Mouse (Mus musculus) MEL (cell line): ENCODE measurements at regions not wholly inside any gene's neighbourhood (a gene's known extent, or its start where the extent isn't known, plus 50 kb on each side); places are given as distances from the start of the nearest gene placed in this dataset.
A peak's percentile ranks its signal among the peaks of the same experiment; 100 is the strongest.

ENCODE experiments used
- DNase-seq: peaks from one replicate; pipeline ENCODE4 v3.0.0; 2011; ENCODE audit warnings: low read depth, low spot score
- H3K27ac ChIP-seq: 2 replicates; pipeline ENCODE4 v1.5.1; 2012; ENCODE audit warnings: low read depth, mild to moderate bottlenecking, control low read depth, low read length, moderate library complexity; ENCODE audit not compliant: control insufficient read depth
- H3K27me3 ChIP-seq, 2 experiments: fragments of 150-350 bp in 1 of 2; sonication (generic) in 1 of 2; 2 replicates each; pipeline ENCODE4 v1.6.1; 2012; ENCODE audit warnings: low read length in 2 of 2, mild to moderate bottlenecking in 2 of 2, improper control_type of control experiment in 1 of 2, moderate library complexity in 1 of 2; ENCODE audit not compliant: insufficient read depth in 2 of 2, control insufficient read depth in 1 of 2
- H3K36me3 ChIP-seq, 2 experiments: 2 replicates each; pipeline ENCODE4 v1.6.1; 2012 to 2014; ENCODE audit warnings: low read length in 2 of 2, improper control_type of control experiment in 1 of 2, inconsistent platforms in 1 of 2, mild to moderate bottlenecking in 1 of 2; ENCODE audit not compliant: insufficient read depth in 2 of 2, control insufficient read depth in 1 of 2
- H3K4me1 ChIP-seq, 2 experiments: fragments of 150-350 bp in 1 of 2; sonication (generic) in 1 of 2; 2 replicates each; pipeline ENCODE4 v1.6.1; 2012; ENCODE audit warnings: low read length in 2 of 2, improper control_type of control experiment in 1 of 2, mild to moderate bottlenecking in 1 of 2; ENCODE audit not compliant: insufficient read depth in 2 of 2, control insufficient read depth in 1 of 2
- H3K4me3 ChIP-seq, 2 experiments: fragments of 150-350 bp in 1 of 2; sonication (generic) in 1 of 2; 2 replicates each; pipeline ENCODE4 v1.5.1; 2012; ENCODE audit warnings: low read depth in 2 of 2, low read length in 2 of 2, mild to moderate bottlenecking in 2 of 2, moderate library complexity in 2 of 2, control low read depth in 1 of 2, improper control_type of control experiment in 1 of 2; ENCODE audit not compliant: control insufficient read depth in 1 of 2, insufficient read depth in 1 of 2
- H3K79me2 ChIP-seq: 2 replicates; pipeline ENCODE4 v1.6.1; 2012; ENCODE audit warnings: mild to moderate bottlenecking, low read length, moderate library complexity; ENCODE audit not compliant: control insufficient read depth, poor library complexity, insufficient read depth
- H3K9ac ChIP-seq: 2 replicates; pipeline ENCODE4 v1.6.1; 2012; ENCODE audit warnings: low read depth, mild to moderate bottlenecking, control low read depth, low read length, moderate library complexity; ENCODE audit not compliant: control insufficient read depth, poor library complexity, severe bottlenecking
- H3K9me3 ChIP-seq: fragments of 150-350 bp; sonication (generic); replicated peaks from 2 replicates; pipeline ENCODE4 v1.6.1; 2012; ENCODE audit warnings: mild to moderate bottlenecking, low read length, improper control_type of control experiment, moderate library complexity; ENCODE audit not compliant: insufficient read depth
- CHD1 ChIP-seq: IDR thresholded peaks from 2 replicates; pipeline ENCODE4 v1.6.1; 2012; ENCODE audit warnings: low read depth, mild to moderate bottlenecking, inconsistent platforms, low read length, improper control_type of control experiment
- CTCF ChIP-seq, 3 experiments: IDR thresholded peaks in 2 of 3; conservative IDR thresholded peaks in 1 of 3; 2 replicates each; pipeline ENCODE4 v1.5.1; 2011 to 2012; ENCODE audit warnings: low read length in 3 of 3, low read depth in 2 of 3, mild to moderate bottlenecking in 2 of 3, improper control_type of control experiment in 1 of 3, inconsistent platforms in 1 of 3, mixed read lengths in 1 of 3, moderate library complexity in 1 of 3; ENCODE audit not compliant: control insufficient read depth in 1 of 3, insufficient read depth in 1 of 3, poor library complexity in 1 of 3, severe bottlenecking in 1 of 3
- ELF1 ChIP-seq: IDR thresholded peaks from 2 replicates; pipeline ENCODE4 v1.6.1; 2014; ENCODE audit warnings: low read depth, mild to moderate bottlenecking, inconsistent platforms, low read length, improper control_type of control experiment, moderate library complexity
- EP300 ChIP-seq, 2 experiments: IDR thresholded peaks; 2 replicates each; pipeline ENCODE4 v1.6.1; 2011; ENCODE audit warnings: improper control_type of control experiment in 2 of 2, low read length in 2 of 2, low read depth in 1 of 2, mild to moderate bottlenecking in 1 of 2
- GABPA ChIP-seq: IDR thresholded peaks from 2 replicates; pipeline ENCODE4 v1.6.1; 2012; ENCODE audit warnings: low read depth, mild to moderate bottlenecking, inconsistent platforms, low read length, improper control_type of control experiment, moderate library complexity
- MAX ChIP-seq: IDR thresholded peaks from 2 replicates; pipeline ENCODE4 v1.6.1; 2011; ENCODE audit warnings: low read length, improper control_type of control experiment
- MXI1 ChIP-seq: IDR thresholded peaks from 2 replicates; pipeline ENCODE4 v1.6.1; 2011; ENCODE audit warnings: mild to moderate bottlenecking, low read depth, low read length, improper control_type of control experiment
- MYB ChIP-seq: IDR thresholded peaks from 2 replicates; pipeline ENCODE4 v1.6.1; 2011; ENCODE audit warnings: mild to moderate bottlenecking, low read depth, low read length, improper control_type of control experiment
- NRF1 ChIP-seq: IDR thresholded peaks from 2 replicates; pipeline ENCODE4 v1.6.1; 2014; ENCODE audit warnings: low read depth, mild to moderate bottlenecking, inconsistent platforms, low read length, improper control_type of control experiment, moderate library complexity; ENCODE audit not compliant: poor library complexity, insufficient read depth, severe bottlenecking
- RCOR1 ChIP-seq: IDR thresholded peaks from 2 replicates; pipeline ENCODE4 v1.6.1; 2012; ENCODE audit warnings: low read depth, mild to moderate bottlenecking, inconsistent platforms, low read length, improper control_type of control experiment
- SIN3A ChIP-seq: IDR thresholded peaks from 2 replicates; pipeline ENCODE4 v1.6.1; 2012; ENCODE audit warnings: low read length, improper control_type of control experiment, inconsistent platforms
- TAL1 ChIP-seq: IDR thresholded peaks from 2 replicates; pipeline ENCODE4 v1.6.1; 2012; ENCODE audit warnings: mild to moderate bottlenecking, inconsistent platforms, low read length, moderate library complexity, mixed read lengths
- ZC3H11A ChIP-seq: IDR thresholded peaks from 2 replicates; pipeline ENCODE4 v1.6.1; 2012; ENCODE audit warnings: low read depth, mild to moderate bottlenecking, inconsistent platforms, low read length, improper control_type of control experiment
- ZKSCAN1 ChIP-seq: IDR thresholded peaks from 2 replicates; pipeline ENCODE4 v1.6.1; 2012; ENCODE audit warnings: low read depth, mild to moderate bottlenecking, inconsistent platforms, low read length, improper control_type of control experiment, moderate library complexity
- ZNF384 ChIP-seq: IDR thresholded peaks from 2 replicates; pipeline ENCODE4 v1.6.1; 2012; ENCODE audit warnings: low read depth, mild to moderate bottlenecking, inconsistent platforms, low read length, improper control_type of control experiment

GRCm38 (mm10) chr8:57705957-57706356 is 53.1 kb upstream of the Galnt7 start:
- Histone ChIP-seq H3K9ac (no peak overlapping the region), H3K36me3 (no peaks in the 10 kb centered on the region), H3K4me1 (no peaks in the 10 kb centered on the region), H3K9me3 (no peaks in the 10 kb centered on the region), H3K27ac (no peak overlapping the region), H3K4me3 (no peak overlapping the region), H3K79me2 (no peaks in the 10 kb centered on the region), H3K27me3 (peaks cover 0 to 2% of the 10 kb centered on the region in 2 experiments; a peak in 2 of 4 replicates)
- TF ChIP-seq CHD1 (no peak), ZKSCAN1 (no peak), ZC3H11A (no peak), RCOR1 (no peak), TAL1 (no peak), ZNF384 (no peak), EP300 (IDR thresholded peaks at IDR 0.05; ENCODE audit: low read depth in 1 of 2, low read length in 2 of 2) (no peak), MAX (no peak), NRF1 (no peak), MXI1 (no peak), MYB (no peak)
- DNase-seq = no peak

- H3K27me3 ChIP-seq = no peaks in the 10 kb centered on the region; a peak in 1 of 4 replicates
- DNase-seq = no peak
- H3K9me3 ChIP-seq = no peaks in the 10 kb centered on the region
- H3K79me2 ChIP-seq = no peaks in the 10 kb centered on the region
- H3K4me3 ChIP-seq = no peak overlapping the region
- H3K27ac ChIP-seq = no peak overlapping the region
- no peaks in the 10 kb centered on the region for H3K4me1 ChIP-seq
- TF ChIP-seq SIN3A (no peak), GABPA (no peak), CTCF (IDR thresholded peaks at IDR 0.05 in 2 of 3, conservative IDR thresholded peaks at IDR 0.05 in 1 of 3; ENCODE audit: control insufficient read depth in 1 of 3, insufficient read depth in 1 of 3, low read depth in 2 of 3, low read length in 3 of 3, poor library complexity in 1 of 3, severe bottlenecking in 1 of 3) (no peak), ELF1 (no peak)
- no peak overlapping the region for H3K9ac ChIP-seq
- no peaks in the 10 kb centered on the region for H3K36me3 ChIP-seq
Observed at GRCm38 (mm10) chr8:57704161-57704560, 51.3 kb upstream of the Galnt7 start.

GRCm38 (mm10) chr8:57702407-57703113 is 49.7 kb upstream of the Galnt7 start:
- TF ChIP-seq MXI1 (no peak), RCOR1 (0 out of 2 replicates have a peak, but pooled peaks have one; percentile 12)
- no peaks in the 10 kb centered on the region for H3K4me1 ChIP-seq
- DNase-seq = peak; percentile 41
- no peaks in the 10 kb centered on the region for H3K36me3 ChIP-seq
- H3K9me3 ChIP-seq = no peaks in the 10 kb centered on the region
- no peak overlapping the region for H3K9ac ChIP-seq
- H3K27ac ChIP-seq = no peak overlapping the region
- no peaks in the 10 kb centered on the region; a peak in 1 of 4 replicates for H3K27me3 ChIP-seq
- H3K4me3 ChIP-seq = no peak overlapping the region
- no peaks in the 10 kb centered on the region for H3K79me2 ChIP-seq
